Mouse (Mus musculus) ES-Bruce4 (cell line): ENCODE results near the gene Tpmt.

Experiments
- CTCF ChIP-seq: IDR thresholded peaks from one replicate; pipeline ENCODE4 v1.8.1; 2011; ENCODE audit warnings: low read depth, low read length
- POLR2A ChIP-seq: IDR thresholded peaks from one replicate; pipeline ENCODE4 v1.8.1; 2011; ENCODE audit warnings: low read length; ENCODE audit not compliant: insufficient read depth

DNA sequence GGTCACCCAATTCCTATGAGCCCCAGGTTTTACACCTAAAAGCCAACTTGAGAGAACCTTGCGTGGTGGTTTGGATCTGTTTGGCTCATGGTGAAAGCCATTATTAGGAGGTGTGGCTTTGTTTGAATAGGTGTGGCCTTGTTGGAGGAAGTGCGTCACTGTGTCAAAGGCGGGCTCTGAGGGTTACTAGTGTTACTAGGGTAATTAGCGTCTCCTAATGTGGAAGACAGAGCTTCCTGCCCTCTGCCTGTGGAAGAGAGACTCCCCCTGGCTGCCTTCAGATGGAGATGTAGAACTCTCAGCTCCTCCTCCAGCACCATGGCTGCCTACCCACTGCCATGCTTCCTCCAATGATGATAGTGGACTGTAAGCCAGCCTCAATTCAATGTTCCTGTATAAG lies 42.9 kb downstream of the Tpmt start:
- TF ChIP-seq CTCF (no peak), POLR2A (no peak)
